Mouse (Mus musculus): Measurements from ENCODE around the gene Vps9d1. TPM values are rescaled to one million over a fixed set of nuclear protein-coding genes. Genes with fewer than 3 reads are reported as not detected.
"Not testable (repeated sequence)": the region's sequence is repeated elsewhere in the genome, so short reads cannot be mapped to it uniquely, and the experiment has no call there.

The Vps9d1 gene
- polyA plus RNA-seq, 2 experiments, result 27.4 to 86.1 TPM

GRCm38 (mm10) chr8:123232553-123232952 is 21.6 kb downstream of the Vps9d1 start:
- no peak for DNase-seq (ENCODE audit: low spot score)
- H3K4me2 ChIP-seq (replicated peaks; ENCODE audit: low read depth, low read length, severe bottlenecking), result no peak overlapping the region
- 23% methylated on average over 7 of the region's 7 CpGs for WGBS
- peaks cover 16% of the 10 kb centered on the region for H3K27me3 ChIP-seq (ENCODE audit: control insufficient read depth, insufficient read depth, low read length)
- H3K9me3 ChIP-seq (ENCODE audit: control insufficient read depth, low read length), result no peaks in the 10 kb centered on the region
- ATAC-seq (ENCODE audit: low FRiP score, low read depth), result no peak
- no peak overlapping the region for H3K27ac ChIP-seq (replicated peaks; ENCODE audit: low read depth, low read length)
- no peak overlapping the region; the same call in 1 of the 2 replicates for H3K9ac ChIP-seq (ENCODE audit: low read depth, low read length, severe bottlenecking)
- H3K4me1 ChIP-seq (ENCODE audit: control insufficient read depth, insufficient read depth, low read length), result 0 out of 2 replicates have a peak, but pooled peaks cover 8% of the 10 kb centered on the region
- H3K36me3 ChIP-seq (ENCODE audit: control insufficient read depth, insufficient read depth, low read length), result peaks cover 17% of the 10 kb centered on the region
- H3K4me3 ChIP-seq (replicated peaks; ENCODE audit: low read length), result no peak overlapping the region
- no peak for TF ChIP-seq POLR2A (IDR thresholded peaks at IDR 0.05; ENCODE audit: borderline replicate concordance, extremely low read depth, insufficient read depth, insufficient read length)

GRCm38 (mm10) chr8:123231742-123232141 is 22.4 kb downstream of the Vps9d1 start:
- no peak for DNase-seq (ENCODE audit: low spot score)
- H3K27ac ChIP-seq (replicated peaks; ENCODE audit: low read depth, low read length), result no peak overlapping the region
- 62% methylated on average over 5 of the region's 5 CpGs for WGBS

GRCm38 (mm10) chr8:123230326-123230725 is 23.8 kb downstream of the Vps9d1 start:
- H3K9ac ChIP-seq (ENCODE audit: low read depth, low read length, severe bottlenecking); H3K27ac ChIP-seq (replicated peaks; ENCODE audit: low read depth, low read length); H3K4me3 ChIP-seq (replicated peaks; ENCODE audit: low read length); H3K9me3 ChIP-seq (ENCODE audit: control insufficient read depth, low read length); H3K27me3 ChIP-seq (ENCODE audit: control insufficient read depth, insufficient read depth, low read length); ATAC-seq (ENCODE audit: low FRiP score, low read depth); DNase-seq (ENCODE audit: low spot score); H3K4me2 ChIP-seq (replicated peaks; ENCODE audit: low read depth, low read length, severe bottlenecking); H3K4me1 ChIP-seq (ENCODE audit: control insufficient read depth, insufficient read depth, low read length): not testable (repeated sequence)
- whole genome bisulfite sequencing, result 85% methylated on average over 9 of the region's 11 CpGs
- H3K36me3 ChIP-seq (ENCODE audit: control insufficient read depth, insufficient read depth, low read length), result peaks cover 24% of the 10 kb centered on the region

More at GRCm38 (mm10) chr8:123231742-123232141, 22.4 kb downstream of the Vps9d1 start:
- no peaks in the 10 kb centered on the region for H3K9me3 ChIP-seq (ENCODE audit: control insufficient read depth, low read length)
- TF ChIP-seq POLR2A (IDR thresholded peaks at IDR 0.05; ENCODE audit: borderline replicate concordance, extremely low read depth, insufficient read depth, insufficient read length), result no peak
- 0 out of 2 replicates have a peak, but pooled peaks cover 8% of the 10 kb centered on the region for H3K4me1 ChIP-seq (ENCODE audit: control insufficient read depth, insufficient read depth, low read length)
- no peak for ATAC-seq (ENCODE audit: low FRiP score, low read depth)
- no peak overlapping the region for H3K4me3 ChIP-seq (replicated peaks; ENCODE audit: low read length)
- no peak overlapping the region for H3K4me2 ChIP-seq (replicated peaks; ENCODE audit: low read depth, low read length, severe bottlenecking)
- peaks cover 24% of the 10 kb centered on the region for H3K36me3 ChIP-seq (ENCODE audit: control insufficient read depth, insufficient read depth, low read length)
- no peak overlapping the region for H3K9ac ChIP-seq (ENCODE audit: low read depth, low read length, severe bottlenecking)
- peaks cover 16% of the 10 kb centered on the region for H3K27me3 ChIP-seq (ENCODE audit: control insufficient read depth, insufficient read depth, low read length)

GRCm38 (mm10) chr8:123228416-123228815 is 25.7 kb downstream of the Vps9d1 start:
- no peak overlapping the region for H3K9ac ChIP-seq (ENCODE audit: low read depth, low read length, severe bottlenecking)
- H3K36me3 ChIP-seq (ENCODE audit: control insufficient read depth, insufficient read depth, low read length), result peaks cover 24% of the 10 kb centered on the region
- H3K4me1 ChIP-seq (ENCODE audit: control insufficient read depth, insufficient read depth, low read length), result peaks cover 7% of the 10 kb centered on the region
- DNase-seq (ENCODE audit: low spot score), result no peak
- WGBS, result 100% methylated on average over 1 of the region's 1 CpGs
- H3K27ac ChIP-seq (replicated peaks; ENCODE audit: low read depth, low read length), result no peak overlapping the region
- no peak for TF ChIP-seq POLR2A (IDR thresholded peaks at IDR 0.05; ENCODE audit: borderline replicate concordance, extremely low read depth, insufficient read depth, insufficient read length)
- H3K27me3 ChIP-seq (ENCODE audit: control insufficient read depth, insufficient read depth, low read length), result no peaks in the 10 kb centered on the region
- H3K4me2 ChIP-seq (replicated peaks; ENCODE audit: low read depth, low read length, severe bottlenecking), result no peak overlapping the region
- H3K4me3 ChIP-seq (replicated peaks; ENCODE audit: low read length), result no peak overlapping the region
- no peak for ATAC-seq (ENCODE audit: low FRiP score, low read depth)
- H3K9me3 ChIP-seq (ENCODE audit: control insufficient read depth, low read length), result no peaks in the 10 kb centered on the region

GRCm38 (mm10) chr8:123224278-123225266 is 29.6 kb downstream of the Vps9d1 start, which contains the start of gene Cdk10:
TSS of gene Cdk10 (plus strand) at chr8:123224842.
- Histone ChIP-seq H3K9ac (ENCODE audit: low read depth, low read length, severe bottlenecking) (peak within 1 kb of the TSS; percentile 84), H3K36me3 (ENCODE audit: control insufficient read depth, insufficient read depth, low read length) (peaks cover 24% of the 10 kb centered on the region), H3K9me3 (ENCODE audit: control insufficient read depth, low read length) (no peaks in the 10 kb centered on the region), H3K4me2 (replicated peaks; ENCODE audit: low read depth, low read length, severe bottlenecking) (peak within 1 kb of the TSS; percentile 83), H3K27ac (replicated peaks; ENCODE audit: low read depth, low read length) (peak within 1 kb of the TSS; percentile 78), H3K4me3 (replicated peaks; ENCODE audit: low read length) (peak within 1 kb of the TSS; percentile 81), H3K4me1 (ENCODE audit: control insufficient read depth, insufficient read depth, low read length) (peaks cover 7% of the 10 kb centered on the region), H3K27me3 (ENCODE audit: control insufficient read depth, insufficient read depth, low read length) (no peaks in the 10 kb centered on the region)
- peak; percentile 89; the same call in 1 of the 2 replicates for TF ChIP-seq POLR2A (IDR thresholded peaks at IDR 0.05; ENCODE audit: borderline replicate concordance, extremely low read depth, insufficient read depth, insufficient read length)
- DNase-seq (ENCODE audit: low spot score) (peak; percentile 90), ATAC-seq (ENCODE audit: low FRiP score, low read depth) (peak; percentile 89)
- WGBS, result 3% methylated on average over 59 of the region's 59 CpGs
